Mouse (Mus musculus): ENCODE measurements at regions not wholly inside any gene's neighbourhood (a gene's known extent, or its start where the extent isn't known, plus 50 kb on each side); places are given as distances from the start of the nearest gene placed in this dataset.

GRCm38 (mm10) chr8:8516272-8516671, 144.8 kb downstream of the Efnb2 start:
- H3K27me3 ChIP-seq (ENCODE audit: control insufficient read depth, insufficient read depth, low read length), result no peaks in the 10 kb centered on the region
- ATAC-seq (ENCODE audit: low FRiP score, low read depth) (no peak), DNase-seq (ENCODE audit: low spot score) (no peak)
- no peak overlapping the region for H3K9ac ChIP-seq (ENCODE audit: low read depth, low read length, severe bottlenecking)
- 58% methylated on average over 1 of the region's 1 CpGs for WGBS
- no peaks in the 10 kb centered on the region for H3K9me3 ChIP-seq (ENCODE audit: control insufficient read depth, low read length)
- H3K4me2 ChIP-seq (replicated peaks; ENCODE audit: low read depth, low read length, severe bottlenecking), result no peak overlapping the region
- no peak overlapping the region for H3K4me3 ChIP-seq (replicated peaks; ENCODE audit: low read length)
- H3K27ac ChIP-seq (replicated peaks; ENCODE audit: low read depth, low read length), result no peak overlapping the region
- H3K4me1 ChIP-seq (ENCODE audit: control insufficient read depth, insufficient read depth, low read length), result no peaks in the 10 kb centered on the region
- no peaks in the 10 kb centered on the region for H3K36me3 ChIP-seq (ENCODE audit: control insufficient read depth, insufficient read depth, low read length)
- TF ChIP-seq POLR2A (IDR thresholded peaks at IDR 0.05; ENCODE audit: borderline replicate concordance, extremely low read depth, insufficient read depth, insufficient read length), result no peak

GRCm38 (mm10) chr8:8499921-8500320, 161.1 kb downstream of the Efnb2 start:
- Histone ChIP-seq H3K36me3 (ENCODE audit: control insufficient read depth, insufficient read depth, low read length) (no peaks in the 10 kb centered on the region), H3K4me2 (replicated peaks; ENCODE audit: low read depth, low read length, severe bottlenecking) (no peak overlapping the region), H3K9me3 (ENCODE audit: control insufficient read depth, low read length) (no peaks in the 10 kb centered on the region), H3K9ac (ENCODE audit: low read depth, low read length, severe bottlenecking) (no peak overlapping the region), H3K4me3 (replicated peaks; ENCODE audit: low read length) (no peak overlapping the region), H3K27me3 (ENCODE audit: control insufficient read depth, insufficient read depth, low read length) (0 out of 2 replicates have a peak, but pooled peaks cover 5% of the 10 kb centered on the region), H3K4me1 (ENCODE audit: control insufficient read depth, insufficient read depth, low read length) (no peaks in the 10 kb centered on the region), H3K27ac (replicated peaks; ENCODE audit: low read depth, low read length) (no peak overlapping the region)
- ATAC-seq (ENCODE audit: low FRiP score, low read depth), result no peak
- WGBS, result 85% methylated on average over 9 of the region's 9 CpGs
- no peak for TF ChIP-seq POLR2A (IDR thresholded peaks at IDR 0.05; ENCODE audit: borderline replicate concordance, extremely low read depth, insufficient read depth, insufficient read length)
- no peak for DNase-seq (ENCODE audit: low spot score)

GRCm38 (mm10) chr8:8498753-8499152, 162.3 kb downstream of the Efnb2 start:
- WGBS, result 30% methylated on average over 5 of the region's 5 CpGs
- ATAC-seq (ENCODE audit: low FRiP score, low read depth) (no peak), DNase-seq (ENCODE audit: low spot score) (no peak)
- Histone ChIP-seq H3K27ac (replicated peaks; ENCODE audit: low read depth, low read length) (no peak overlapping the region), H3K36me3 (ENCODE audit: control insufficient read depth, insufficient read depth, low read length) (no peaks in the 10 kb centered on the region), H3K4me3 (replicated peaks; ENCODE audit: low read length) (no peak overlapping the region), H3K4me1 (ENCODE audit: control insufficient read depth, insufficient read depth, low read length) (no peaks in the 10 kb centered on the region), H3K27me3 (ENCODE audit: control insufficient read depth, insufficient read depth, low read length) (0 out of 2 replicates have a peak, but pooled peaks cover 5% of the 10 kb centered on the region), H3K4me2 (replicated peaks; ENCODE audit: low read depth, low read length, severe bottlenecking) (no peak overlapping the region), H3K9me3 (ENCODE audit: control insufficient read depth, low read length) (no peaks in the 10 kb centered on the region), H3K9ac (ENCODE audit: low read depth, low read length, severe bottlenecking) (no peak overlapping the region)
- no peak for TF ChIP-seq POLR2A (IDR thresholded peaks at IDR 0.05; ENCODE audit: borderline replicate concordance, extremely low read depth, insufficient read depth, insufficient read length)

GRCm38 (mm10) chr8:8495472-8495871, 165.6 kb downstream of the Efnb2 start:
- Histone ChIP-seq H3K9me3 (ENCODE audit: control insufficient read depth, low read length) (no peaks in the 10 kb centered on the region), H3K27ac (replicated peaks; ENCODE audit: low read depth, low read length) (no peak overlapping the region), H3K4me2 (replicated peaks; ENCODE audit: low read depth, low read length, severe bottlenecking) (no peak overlapping the region), H3K4me3 (replicated peaks; ENCODE audit: low read length) (no peak overlapping the region), H3K36me3 (ENCODE audit: control insufficient read depth, insufficient read depth, low read length) (no peaks in the 10 kb centered on the region), H3K27me3 (ENCODE audit: control insufficient read depth, insufficient read depth, low read length) (0 out of 2 replicates have a peak, but pooled peaks cover 11% of the 10 kb centered on the region), H3K9ac (ENCODE audit: low read depth, low read length, severe bottlenecking) (no peak overlapping the region), H3K4me1 (ENCODE audit: control insufficient read depth, insufficient read depth, low read length) (no peaks in the 10 kb centered on the region)
- no peak for DNase-seq (ENCODE audit: low spot score)
- WGBS, result 81% methylated on average over 7 of the region's 7 CpGs
- TF ChIP-seq POLR2A (IDR thresholded peaks at IDR 0.05; ENCODE audit: borderline replicate concordance, extremely low read depth, insufficient read depth, insufficient read length), result no peak
- ATAC-seq (ENCODE audit: low FRiP score, low read depth), result no peak

GRCm38 (mm10) chr8:8494281-8494680, 166.8 kb downstream of the Efnb2 start:
- WGBS, result 92% methylated on average over 10 of the region's 10 CpGs
- DNase-seq (ENCODE audit: low spot score), result no peak
- 0 out of 2 replicates have a peak, but pooled peaks cover 12% of the 10 kb centered on the region for H3K27me3 ChIP-seq (ENCODE audit: control insufficient read depth, insufficient read depth, low read length)
- H3K9ac ChIP-seq (ENCODE audit: low read depth, low read length, severe bottlenecking), result no peak overlapping the region
- no peak overlapping the region for H3K4me2 ChIP-seq (replicated peaks; ENCODE audit: low read depth, low read length, severe bottlenecking)
- H3K9me3 ChIP-seq (ENCODE audit: control insufficient read depth, low read length), result no peaks in the 10 kb centered on the region
- H3K4me3 ChIP-seq (replicated peaks; ENCODE audit: low read length), result no peak overlapping the region
- H3K27ac ChIP-seq (replicated peaks; ENCODE audit: low read depth, low read length), result no peak overlapping the region
- no peaks in the 10 kb centered on the region for H3K36me3 ChIP-seq (ENCODE audit: control insufficient read depth, insufficient read depth, low read length)
- H3K4me1 ChIP-seq (ENCODE audit: control insufficient read depth, insufficient read depth, low read length), result 0 out of 2 replicates have a peak, but pooled peaks cover 2% of the 10 kb centered on the region
- TF ChIP-seq POLR2A (IDR thresholded peaks at IDR 0.05; ENCODE audit: borderline replicate concordance, extremely low read depth, insufficient read depth, insufficient read length), result no peak
- ATAC-seq (ENCODE audit: low FRiP score, low read depth), result no peak

- Histone ChIP-seq H3K9ac (ENCODE audit: low read depth, low read length, severe bottlenecking) (no peak overlapping the region), H3K27ac (replicated peaks; ENCODE audit: low read depth, low read length) (no peak overlapping the region), H3K4me2 (replicated peaks; ENCODE audit: low read depth, low read length, severe bottlenecking) (no peak overlapping the region), H3K4me3 (replicated peaks; ENCODE audit: low read length) (no peak overlapping the region), H3K9me3 (ENCODE audit: control insufficient read depth, low read length) (no peaks in the 10 kb centered on the region), H3K27me3 (ENCODE audit: control insufficient read depth, insufficient read depth, low read length) (0 out of 2 replicates have a peak, but pooled peaks cover 7% of the 10 kb centered on the region), H3K36me3 (ENCODE audit: control insufficient read depth, insufficient read depth, low read length) (no peaks in the 10 kb centered on the region), H3K4me1 (ENCODE audit: control insufficient read depth, insufficient read depth, low read length) (peaks cover 12% of the 10 kb centered on the region)
- ATAC-seq (ENCODE audit: low FRiP score, low read depth), result no peak
- WGBS, result 84% methylated on average over 2 of the region's 2 CpGs
- TF ChIP-seq POLR2A (IDR thresholded peaks at IDR 0.05; ENCODE audit: borderline replicate concordance, extremely low read depth, insufficient read depth, insufficient read length), result no peak
- no peak for DNase-seq (ENCODE audit: low spot score)
Measured at GRCm38 (mm10) chr8:8491908-8492307, 169.1 kb downstream of the Efnb2 start.

Data from limb, embryonic 14.5 days (tissue).